Mouse (Mus musculus): ENCODE measurements around the gene Apol10b. TPM values are rescaled to one million over a fixed set of nuclear protein-coding genes. Genes with fewer than 3 reads are reported as not detected.

Apol10b gene
- total RNA-seq, 1 experiment: not detected

GRCm38 (mm10) chr15:77606069-77606468 lies 10.1 kb upstream of the Apol10b start:
- in situ Hi-C loops (cut with MboI; ENCODE audit: low sequenced_read_pairs in 2 of 2, unreplicated experiment in 2 of 2): no loop called here
- Histone ChIP-seq H3K4me3 (ENCODE audit: insufficient read depth in 1 of 2, low read depth in 1 of 2, low read length in 2 of 2, poor library complexity in 1 of 2, severe bottlenecking in 1 of 2) (no peak overlapping the region), H3K27ac (ENCODE audit: insufficient read depth, low read depth, low read length, poor library complexity, severe bottlenecking) (no peak overlapping the region), H3K9ac (ENCODE audit: insufficient read depth, low read depth, low read length, poor library complexity, severe bottlenecking) (no peak overlapping the region), H3K36me3 (ENCODE audit: control insufficient read depth, insufficient read depth, low read length, poor library complexity, severe bottlenecking) (no peaks in the 10 kb centered on the region), H3K9me3 (ENCODE audit: control insufficient read depth, insufficient read depth, low read depth, low read length) (no peaks in the 10 kb centered on the region), H3K4me1 (ENCODE audit: control insufficient read depth in 2 of 2, insufficient read depth in 2 of 2, low read length in 2 of 2, poor library complexity in 1 of 2) (no peaks in the 10 kb centered on the region)
- TF ChIP-seq HCFC1 (IDR thresholded peaks at IDR 0.05; ENCODE audit: borderline replicate concordance, insufficient read depth, low read length): no peak
- no peak for TF ChIP-seq ZC3H11A (IDR thresholded peaks at IDR 0.05; ENCODE audit: borderline replicate concordance, low read depth, low read length)
- no peak for TF ChIP-seq ZNF384 (IDR thresholded peaks at IDR 0.05; ENCODE audit: low read depth, low read length)
- no peak for TF ChIP-seq MAFK (IDR thresholded peaks at IDR 0.05; ENCODE audit: insufficient read depth, low read depth, low read length)
- TF ChIP-seq CHD2 (IDR thresholded peaks at IDR 0.05; ENCODE audit: low read depth, low read length): no peak
- no peak for DNase-seq (ENCODE audit: low read depth, low spot score)

- Histone ChIP-seq H3K9me3 (ENCODE audit: control insufficient read depth, insufficient read depth, low read depth, low read length) (no peaks in the 10 kb centered on the region), H3K36me3 (ENCODE audit: control insufficient read depth, insufficient read depth, low read length, poor library complexity, severe bottlenecking) (no peaks in the 10 kb centered on the region), H3K27ac (ENCODE audit: insufficient read depth, low read depth, low read length, poor library complexity, severe bottlenecking) (no peak within 1 kb of the TSS), H3K4me1 (ENCODE audit: control insufficient read depth in 2 of 2, insufficient read depth in 2 of 2, low read length in 2 of 2, poor library complexity in 1 of 2) (no peaks in the 10 kb centered on the region), H3K4me3 (ENCODE audit: insufficient read depth in 1 of 2, low read depth in 1 of 2, low read length in 2 of 2, poor library complexity in 1 of 2, severe bottlenecking in 1 of 2) (no peak within 1 kb of the TSS), H3K9ac (ENCODE audit: insufficient read depth, low read depth, low read length, poor library complexity, severe bottlenecking) (no peak within 1 kb of the TSS)
- DNase-seq (ENCODE audit: low read depth, low spot score): no peak
- no peak for TF ChIP-seq ZC3H11A (IDR thresholded peaks at IDR 0.05; ENCODE audit: borderline replicate concordance, low read depth, low read length)
- in situ Hi-C loops (cut with MboI; ENCODE audit: low sequenced_read_pairs in 2 of 2, unreplicated experiment in 2 of 2): no loop called here
Observed at GRCm38 (mm10) chr15:77598958-77599357, 3.0 kb upstream of the Apol10b start, which contains the start of gene Gm36245. Gm36245 (plus strand) TSS chr15:77599258.

GRCm38 (mm10) chr15:77598429-77598828 lies 2.5 kb upstream of the Apol10b start:
- Histone ChIP-seq H3K9me3 (ENCODE audit: control insufficient read depth, insufficient read depth, low read depth, low read length) (no peaks in the 10 kb centered on the region), H3K36me3 (ENCODE audit: control insufficient read depth, insufficient read depth, low read length, poor library complexity, severe bottlenecking) (no peaks in the 10 kb centered on the region), H3K27ac (ENCODE audit: insufficient read depth, low read depth, low read length, poor library complexity, severe bottlenecking) (no peak overlapping the region), H3K4me1 (ENCODE audit: control insufficient read depth in 2 of 2, insufficient read depth in 2 of 2, low read length in 2 of 2, poor library complexity in 1 of 2) (no peaks in the 10 kb centered on the region), H3K4me3 (ENCODE audit: insufficient read depth in 1 of 2, low read depth in 1 of 2, low read length in 2 of 2, poor library complexity in 1 of 2, severe bottlenecking in 1 of 2) (no peak overlapping the region), H3K9ac (ENCODE audit: insufficient read depth, low read depth, low read length, poor library complexity, severe bottlenecking) (no peak overlapping the region)
- in situ Hi-C loops (cut with MboI; ENCODE audit: low sequenced_read_pairs in 2 of 2, unreplicated experiment in 2 of 2): no loop called here
- TF ChIP-seq ZC3H11A (IDR thresholded peaks at IDR 0.05; ENCODE audit: borderline replicate concordance, low read depth, low read length): no peak
- TF ChIP-seq CHD2 (IDR thresholded peaks at IDR 0.05; ENCODE audit: low read depth, low read length): no peak
- TF ChIP-seq HCFC1 (IDR thresholded peaks at IDR 0.05; ENCODE audit: borderline replicate concordance, insufficient read depth, low read length): no peak
- TF ChIP-seq ZNF384 (IDR thresholded peaks at IDR 0.05; ENCODE audit: low read depth, low read length): no peak
- TF ChIP-seq MAFK (IDR thresholded peaks at IDR 0.05; ENCODE audit: insufficient read depth, low read depth, low read length): no peak
- no peak for DNase-seq (ENCODE audit: low read depth, low spot score)

GRCm38 (mm10) chr15:77593557-77593956 lies 2.4 kb downstream of the Apol10b start:
- TF ChIP-seq ZC3H11A (IDR thresholded peaks at IDR 0.05; ENCODE audit: borderline replicate concordance, low read depth, low read length) (no peak), CHD2 (IDR thresholded peaks at IDR 0.05; ENCODE audit: low read depth, low read length) (no peak), MAFK (IDR thresholded peaks at IDR 0.05; ENCODE audit: insufficient read depth, low read depth, low read length) (no peak), ZNF384 (IDR thresholded peaks at IDR 0.05; ENCODE audit: low read depth, low read length) (no peak), HCFC1 (IDR thresholded peaks at IDR 0.05; ENCODE audit: borderline replicate concordance, insufficient read depth, low read length) (no peak)
- in situ Hi-C loops (cut with MboI; ENCODE audit: low sequenced_read_pairs in 2 of 2, unreplicated experiment in 2 of 2): no loop called here
- Histone ChIP-seq H3K27ac (ENCODE audit: insufficient read depth, low read depth, low read length, poor library complexity, severe bottlenecking) (no peak overlapping the region), H3K4me1 (ENCODE audit: control insufficient read depth in 2 of 2, insufficient read depth in 2 of 2, low read length in 2 of 2, poor library complexity in 1 of 2) (no peaks in the 10 kb centered on the region), H3K4me3 (ENCODE audit: insufficient read depth in 1 of 2, low read depth in 1 of 2, low read length in 2 of 2, poor library complexity in 1 of 2, severe bottlenecking in 1 of 2) (no peak overlapping the region), H3K9ac (ENCODE audit: insufficient read depth, low read depth, low read length, poor library complexity, severe bottlenecking) (no peak overlapping the region), H3K9me3 (ENCODE audit: control insufficient read depth, insufficient read depth, low read depth, low read length) (no peaks in the 10 kb centered on the region), H3K36me3 (ENCODE audit: control insufficient read depth, insufficient read depth, low read length, poor library complexity, severe bottlenecking) (no peaks in the 10 kb centered on the region)
- DNase-seq (ENCODE audit: low read depth, low spot score): no peak

GRCm38 (mm10) chr15:77590881-77591280 lies 5.0 kb downstream of the Apol10b start:
- Histone ChIP-seq H3K4me1 (ENCODE audit: control insufficient read depth in 2 of 2, insufficient read depth in 2 of 2, low read length in 2 of 2, poor library complexity in 1 of 2) (no peaks in the 10 kb centered on the region), H3K9me3 (ENCODE audit: control insufficient read depth, insufficient read depth, low read depth, low read length) (no peaks in the 10 kb centered on the region), H3K4me3 (ENCODE audit: insufficient read depth in 1 of 2, low read depth in 1 of 2, low read length in 2 of 2, poor library complexity in 1 of 2, severe bottlenecking in 1 of 2) (no peak overlapping the region), H3K27ac (ENCODE audit: insufficient read depth, low read depth, low read length, poor library complexity, severe bottlenecking) (no peak overlapping the region), H3K9ac (ENCODE audit: insufficient read depth, low read depth, low read length, poor library complexity, severe bottlenecking) (no peak overlapping the region), H3K36me3 (ENCODE audit: control insufficient read depth, insufficient read depth, low read length, poor library complexity, severe bottlenecking) (no peaks in the 10 kb centered on the region)
- no peak for TF ChIP-seq MAFK (IDR thresholded peaks at IDR 0.05; ENCODE audit: insufficient read depth, low read depth, low read length)
- no peak for TF ChIP-seq CHD2 (IDR thresholded peaks at IDR 0.05; ENCODE audit: low read depth, low read length)
- TF ChIP-seq HCFC1 (IDR thresholded peaks at IDR 0.05; ENCODE audit: borderline replicate concordance, insufficient read depth, low read length): no peak
- TF ChIP-seq ZNF384 (IDR thresholded peaks at IDR 0.05; ENCODE audit: low read depth, low read length): no peak
- no peak for TF ChIP-seq ZC3H11A (IDR thresholded peaks at IDR 0.05; ENCODE audit: borderline replicate concordance, low read depth, low read length)
- in situ Hi-C loops (cut with MboI; ENCODE audit: low sequenced_read_pairs in 2 of 2, unreplicated experiment in 2 of 2): no loop called here
- no peak for DNase-seq (ENCODE audit: low read depth, low spot score)
